Mouse (Mus musculus) urinary bladder, postnatal 14 days (tissue): ENCODE results near the gene Zcrb1.

ENCODE experiments used
- DNase-seq: peaks from one replicate; pipeline ENCODE4 v3.0.0; 2021; ENCODE audit warnings: low spot score

Zcrb1 gene

GRCm38 (mm10) chr15:93368558-93368957 is 29.6 kb downstream of the Zcrb1 start:
- DNase-seq: no peak

DNA sequence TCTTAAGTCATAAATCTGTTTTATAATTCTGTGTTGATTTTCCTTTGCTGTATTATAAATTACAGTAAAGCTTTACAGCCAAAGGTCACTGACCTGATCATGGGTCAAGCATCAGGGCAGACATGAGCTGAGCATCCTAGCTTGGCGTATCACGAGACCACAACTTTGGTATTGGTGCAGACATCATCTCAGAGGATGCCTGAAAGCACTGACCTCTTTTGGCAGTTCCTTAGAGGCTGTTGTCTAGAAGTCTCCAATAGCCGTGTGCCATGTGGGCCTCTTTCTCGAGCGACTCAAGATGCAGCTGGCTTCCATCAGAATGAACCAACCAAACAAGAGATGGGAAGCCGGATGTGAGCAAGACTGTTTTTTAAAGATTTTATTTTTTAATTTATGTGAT is 32.6 kb downstream of the Zcrb1 start:
- no peak for DNase-seq

DNA sequence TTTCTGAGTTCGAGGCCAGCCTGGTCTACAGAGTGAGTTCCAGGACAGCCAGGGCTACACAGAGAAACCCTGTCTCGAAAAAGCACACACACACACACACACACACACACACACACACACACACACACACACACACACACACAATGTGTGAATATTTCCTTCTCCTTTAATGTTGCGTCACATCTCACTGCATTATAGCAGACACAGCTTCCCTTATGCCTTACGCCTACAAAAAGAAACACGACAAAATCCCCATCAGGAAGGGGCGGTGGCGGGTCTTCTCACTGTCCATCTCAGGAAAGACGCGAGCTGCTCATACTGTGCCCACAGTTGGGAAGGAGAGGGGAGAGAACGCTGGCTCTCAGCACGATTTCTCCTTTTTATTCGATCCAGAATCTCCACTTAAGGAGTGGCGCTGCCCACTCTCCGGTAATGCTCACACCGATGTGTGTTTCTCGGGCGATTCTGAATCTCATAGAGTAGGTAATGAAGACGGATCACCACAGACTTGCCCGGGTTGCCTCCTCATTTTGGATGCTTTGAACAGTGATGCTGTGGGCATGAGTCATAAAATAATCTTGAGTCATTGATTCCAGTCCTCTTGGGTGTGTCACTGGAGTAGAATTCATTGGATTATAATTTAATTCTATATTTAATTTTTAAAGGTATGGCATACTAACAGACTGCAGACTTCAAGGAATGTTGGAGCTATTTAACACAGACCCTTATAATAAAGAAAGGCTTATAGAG is 39.6 kb downstream of the Zcrb1 start:
- DNase-seq: no peak

- no peak for DNase-seq
Measured at GRCm38 (mm10) chr15:93340630-93341379, 57.3 kb downstream of the Zcrb1 start.

- DNase-seq: peak; percentile 84
Measured at GRCm38 (mm10) chr15:93336925-93337761, 61.0 kb downstream of the Zcrb1 start, which contains the start of gene Yaf2. Gene Yaf2, minus strand, starts transcription at chr15:93336935.

DNA sequence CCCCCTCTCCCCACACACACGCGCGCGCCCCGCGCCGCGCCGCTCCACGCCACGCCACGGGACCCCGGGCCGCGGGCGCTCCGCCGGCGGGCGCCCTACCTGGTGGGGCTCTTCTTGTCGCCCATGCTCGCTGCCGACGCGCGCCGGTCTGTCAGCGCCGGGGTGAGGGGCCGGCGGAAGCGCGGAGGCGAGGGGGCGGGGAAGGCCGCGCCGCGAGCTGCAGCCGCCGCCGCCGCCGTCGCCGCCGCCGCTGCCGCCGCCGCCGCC is 61.5 kb downstream of the Zcrb1 start:
- DNase-seq: no peak
